Mouse (Mus musculus) ES-E14 (cell line): ENCODE data around the gene Vmn1r65.
"Not testable (repeated sequence)": the region's sequence is repeated elsewhere in the genome, so short reads cannot be mapped to it uniquely, and the experiment has no call there.

Experiments used
- HCFC1 ChIP-seq: IDR thresholded peaks from 2 replicates; pipeline ENCODE4 v1.6.1; 2012; ENCODE audit warnings: low read length, inconsistent platforms, borderline replicate concordance; ENCODE audit not compliant: insufficient read depth
- MAFK ChIP-seq: IDR thresholded peaks from 2 replicates; pipeline ENCODE4 v1.6.1; 2014; ENCODE audit warnings: mild to moderate bottlenecking, low read depth, low read length, inconsistent platforms; ENCODE audit not compliant: insufficient read depth
- ZNF384 ChIP-seq: IDR thresholded peaks from 2 replicates; pipeline ENCODE4 v1.6.1; 2012; ENCODE audit warnings: low read depth, low read length, inconsistent platforms

DNA sequence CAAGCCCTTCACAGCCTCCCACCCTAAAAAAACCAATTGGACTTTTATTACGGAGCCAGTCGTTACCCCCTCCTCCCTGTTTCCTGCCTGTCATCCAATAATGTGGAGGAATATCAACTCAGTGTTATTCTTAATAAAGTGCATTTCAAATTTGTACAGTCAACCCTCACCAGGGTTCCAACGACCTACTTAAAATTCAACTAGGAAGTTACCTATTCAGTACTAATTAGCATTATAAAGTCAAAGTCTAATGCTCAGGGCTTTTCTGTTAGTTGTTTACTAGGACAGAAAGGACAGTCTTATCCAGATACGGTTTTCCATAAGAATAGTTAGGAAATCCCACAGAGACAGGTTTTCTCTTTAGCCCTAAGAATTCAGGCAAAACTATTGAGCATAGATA lies 28.4 kb downstream of the Vmn1r65 start:
- TF ChIP-seq ZNF384, MAFK, HCFC1: not testable (repeated sequence)
